Mouse (Mus musculus) hindbrain, embryonic 13.5 days (tissue): ENCODE measurements around the gene Mslnl. TPM values are rescaled to one million over a fixed set of nuclear protein-coding genes. Genes with fewer than 3 reads are reported as not detected.
"Not testable (repeated sequence)": the region's sequence is repeated elsewhere in the genome, so short reads cannot be mapped to it uniquely, and the experiment has no call there.

Experiments used
- ATAC-seq: fragments of 200-750 bp; cut with Nextera tagmentation; 2 replicates; pipeline ENCODE4 v1.8.0; 2017; ENCODE audit warnings: moderate TSS enrichment; ENCODE audit not compliant: low FRiP score
- H3K27ac ChIP-seq: fragments of 300-500 bp; sonication (generic); 2 replicates; pipeline ENCODE4 v1.5.1; 2015; ENCODE audit warnings: inconsistent platforms, mild to moderate bottlenecking, moderate library complexity
- H3K27me3 ChIP-seq: fragments of 300-500 bp; sonication (generic); 2 replicates; pipeline ENCODE4 v1.6.1; 2015; ENCODE audit warnings: mild to moderate bottlenecking, inconsistent platforms
- H3K36me3 ChIP-seq: fragments of 300-500 bp; sonication (generic); 2 replicates; pipeline ENCODE4 v1.6.1; 2015; ENCODE audit warnings: mild to moderate bottlenecking, inconsistent platforms
- H3K4me1 ChIP-seq: fragments of 300-500 bp; sonication (generic); replicated peaks from 2 replicates; pipeline ENCODE4 v1.6.1; 2015; ENCODE audit warnings: inconsistent platforms
- H3K4me2 ChIP-seq: fragments of 300-500 bp; sonication (generic); 2 replicates; pipeline ENCODE4 v1.6.1; 2015; ENCODE audit warnings: inconsistent platforms, mild to moderate bottlenecking, moderate library complexity
- H3K4me3 ChIP-seq: fragments of 300-500 bp; sonication (generic); 2 replicates; pipeline ENCODE4 v1.5.1; 2015; ENCODE audit warnings: mild to moderate bottlenecking, inconsistent platforms
- H3K9ac ChIP-seq: fragments of 300-500 bp; sonication (generic); 2 replicates; pipeline ENCODE4 v1.6.1; 2015; ENCODE audit warnings: mild to moderate bottlenecking, inconsistent platforms
- H3K9me3 ChIP-seq: fragments of 300-500 bp; sonication (generic); 2 replicates; pipeline ENCODE4 v1.6.1; 2016; ENCODE audit warnings: inconsistent platforms
- WGBS: fragments of 180-500 bp; shearing (Covaris S2); methylation state at CpG from one replicate; pipeline ENCODE4 v1.1.7; 2015; 5-methylcytosine and 5-hydroxymethylcytosine counted together
- polyA plus RNA-seq: library from polyadenylated mRNA; unstranded; fragments of >200 nt; fragmentation: Nextera tagmentation; extraction: Ambion mirVana; gene quantifications from 2 replicates; pipeline ENCODE4 v1.2.1, GENCODE M21; 2015

Gene Mslnl
- polyA plus RNA-seq, 1 experiment from 2014 or later = not detected

- Histone ChIP-seq H3K36me3 (peaks cover 11% of the 10 kb centered on the region; the same call in 1 of the 2 replicates), H3K4me2 (no peak overlapping the region), H3K27ac (no peak overlapping the region), H3K4me1 (peaks cover 20% of the 10 kb centered on the region), H3K9me3 (no peaks in the 10 kb centered on the region), H3K9ac (0 out of 2 replicates have a peak overlapping the region, but pooled peaks have one; percentile 19), H3K27me3 (peaks cover 18% of the 10 kb centered on the region), H3K4me3 (no peak overlapping the region)
- no peak for ATAC-seq
- WGBS = 96% methylated on average over 5 of the region's 5 CpGs
Observed at GRCm38 (mm10) chr17:25721476-25721875, 14.4 kb upstream of the Mslnl start.

- no peak overlapping the region for H3K27ac ChIP-seq
- H3K4me3 ChIP-seq = no peak overlapping the region
- H3K27me3 ChIP-seq = no peaks in the 10 kb centered on the region
- H3K9me3 ChIP-seq = no peaks in the 10 kb centered on the region
- peaks cover 11% of the 10 kb centered on the region; the same call in 1 of the 2 replicates for H3K36me3 ChIP-seq
- WGBS = 95% methylated on average over 19 of the region's 19 CpGs
- ATAC-seq = no peak
- H3K4me2 ChIP-seq = no peak overlapping the region
- H3K4me1 ChIP-seq = peaks cover 19% of the 10 kb centered on the region
- H3K9ac ChIP-seq = no peak overlapping the region
Observed at GRCm38 (mm10) chr17:25723470-25723869, 12.4 kb upstream of the Mslnl start.

- ATAC-seq = no peak
- no peak overlapping the region for H3K4me3 ChIP-seq
- no peak overlapping the region for H3K4me2 ChIP-seq
- WGBS = 76% methylated on average over 7 of the region's 7 CpGs
- peaks cover 24% of the 10 kb centered on the region for H3K4me1 ChIP-seq
- no peak overlapping the region for H3K9ac ChIP-seq
- no peaks in the 10 kb centered on the region for H3K9me3 ChIP-seq
- H3K27ac ChIP-seq = no peak overlapping the region
- H3K27me3 ChIP-seq = no peaks in the 10 kb centered on the region
- H3K36me3 ChIP-seq = peaks cover 12% of the 10 kb centered on the region; the same call in 1 of the 2 replicates
Observed at GRCm38 (mm10) chr17:25723919-25724318, 11.9 kb upstream of the Mslnl start.

- Histone ChIP-seq H3K9ac (no peak overlapping the region), H3K27ac (no peak overlapping the region), H3K36me3 (peaks cover 18% of the 10 kb centered on the region), H3K9me3 (no peaks in the 10 kb centered on the region), H3K27me3 (no peaks in the 10 kb centered on the region), H3K4me3 (no peak overlapping the region), H3K4me2 (no peak overlapping the region), H3K4me1 (peaks cover 26% of the 10 kb centered on the region)
- 76% methylated on average over 6 of the region's 6 CpGs for WGBS
- ATAC-seq = no peak
Observed at GRCm38 (mm10) chr17:25725264-25725663, 10.6 kb upstream of the Mslnl start.

DNA sequence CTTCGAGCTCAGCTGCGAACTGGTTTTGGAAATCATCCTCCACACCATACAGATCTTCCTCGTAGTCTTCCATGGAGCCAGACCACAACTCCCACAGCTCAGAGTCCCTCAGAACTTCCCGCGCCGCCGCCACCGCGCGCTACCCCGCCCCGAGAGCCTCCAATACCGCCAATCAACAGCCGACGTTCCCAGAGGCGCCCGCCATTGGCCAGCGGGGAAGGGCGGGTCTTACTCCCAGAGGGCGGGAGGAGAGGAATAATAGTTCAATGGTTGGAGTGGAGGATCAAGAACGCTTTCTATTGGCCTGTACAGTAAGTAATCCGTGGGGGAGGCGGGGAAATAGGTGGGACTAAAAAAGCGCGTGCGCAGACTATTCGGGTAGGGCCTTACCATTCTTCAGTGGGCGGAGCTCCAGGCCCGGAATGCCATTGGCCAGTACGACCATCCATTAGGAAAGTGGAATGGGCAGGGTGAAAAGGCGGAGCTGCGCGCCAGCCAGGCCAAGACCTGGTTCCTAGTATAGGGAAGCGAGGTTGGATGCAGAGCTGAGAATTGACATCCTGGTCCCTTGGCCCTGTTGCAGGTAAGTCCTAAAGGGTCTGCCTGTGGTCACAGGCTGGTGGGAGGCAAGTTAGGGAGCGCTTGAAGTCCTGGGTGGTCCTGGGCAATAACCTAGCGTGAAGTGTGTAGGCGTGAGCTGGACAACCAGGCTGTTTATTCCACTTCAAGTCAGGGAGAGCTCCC is 8.4 kb upstream of the Mslnl start, which contains the start of the genes Chtf18 and Rpusd1:
Chtf18 (minus strand) TSS at position 155 of the 744 bp plus-strand sequence.
Rpusd1 (plus strand) TSS at position 406 of the 744 bp plus-strand sequence.
- Histone ChIP-seq H3K27ac (peak within 1 kb of the TSS; percentile 52; the same call in 1 of the 2 replicates), H3K4me1 (peaks cover 26% of the 10 kb centered on the region), H3K4me2 (peak within 1 kb of the TSS; percentile 90), H3K4me3 (peak within 1 kb of the TSS; percentile 66), H3K36me3 (peaks cover 28% of the 10 kb centered on the region), H3K9me3 (no peaks in the 10 kb centered on the region), H3K27me3 (no peaks in the 10 kb centered on the region), H3K9ac (peak within 1 kb of the TSS; percentile 87)
- ATAC-seq = peak; percentile 99
- WGBS = under 1% methylated on average over 37 of the region's 37 CpGs

DNA sequence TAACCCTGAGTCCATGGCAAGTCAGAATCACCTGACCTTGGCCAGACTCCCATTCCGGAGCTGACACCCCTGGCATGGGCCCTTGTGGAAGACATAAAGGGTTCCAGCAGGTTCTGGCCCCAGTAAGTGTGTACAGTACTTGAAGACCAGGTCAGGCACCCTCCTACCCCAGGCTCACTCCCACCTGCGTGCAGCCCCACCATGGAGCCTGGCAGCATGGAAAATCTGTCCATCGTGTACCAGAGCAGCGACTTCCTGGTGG is 7.9 kb upstream of the Mslnl start:
- Histone ChIP-seq H3K4me1 (peaks cover 26% of the 10 kb centered on the region), H3K4me2 (peak overlapping the region; percentile 90), H3K36me3 (peaks cover 28% of the 10 kb centered on the region), H3K27me3 (no peaks in the 10 kb centered on the region), H3K9ac (peak overlapping the region; percentile 87), H3K4me3 (peak overlapping the region; percentile 66), H3K27ac (peak overlapping the region; percentile 52; the same call in 1 of the 2 replicates), H3K9me3 (no peaks in the 10 kb centered on the region)
- ATAC-seq = no peak; the same call in 1 of the 2 replicates
- 25% methylated on average over 4 of the region's 4 CpGs for WGBS

DNA sequence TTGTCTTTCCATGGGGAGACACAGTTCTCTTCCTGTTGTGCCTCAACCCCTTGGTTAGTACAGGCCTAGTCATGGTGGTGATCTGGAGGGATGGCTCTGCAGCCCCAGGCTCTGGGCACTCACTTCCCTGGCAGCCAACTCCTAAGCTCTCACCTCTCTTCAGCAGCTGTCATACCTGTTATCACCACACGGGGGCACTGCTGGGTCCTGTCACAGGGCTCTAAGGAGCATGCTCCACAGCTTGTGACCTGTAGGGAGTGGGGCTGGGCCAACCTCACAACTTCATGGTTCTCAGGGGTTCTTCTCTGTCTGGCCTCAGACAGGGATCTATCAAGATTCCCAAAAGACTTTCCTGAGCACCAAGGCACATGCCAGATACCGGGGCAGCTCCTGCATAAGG is 3.8 kb upstream of the Mslnl start:
- peaks cover 23% of the 10 kb centered on the region for H3K36me3 ChIP-seq
- no peak overlapping the region for H3K4me3 ChIP-seq
- no peak overlapping the region for H3K9ac ChIP-seq
- no peak overlapping the region for H3K4me2 ChIP-seq
- no peak overlapping the region for H3K27ac ChIP-seq
- ATAC-seq = no peak
- no peaks in the 10 kb centered on the region for H3K27me3 ChIP-seq
- H3K4me1 ChIP-seq = peaks cover 15% of the 10 kb centered on the region
- WGBS = 15% methylated on average over 2 of the region's 2 CpGs
- no peaks in the 10 kb centered on the region for H3K9me3 ChIP-seq

DNA sequence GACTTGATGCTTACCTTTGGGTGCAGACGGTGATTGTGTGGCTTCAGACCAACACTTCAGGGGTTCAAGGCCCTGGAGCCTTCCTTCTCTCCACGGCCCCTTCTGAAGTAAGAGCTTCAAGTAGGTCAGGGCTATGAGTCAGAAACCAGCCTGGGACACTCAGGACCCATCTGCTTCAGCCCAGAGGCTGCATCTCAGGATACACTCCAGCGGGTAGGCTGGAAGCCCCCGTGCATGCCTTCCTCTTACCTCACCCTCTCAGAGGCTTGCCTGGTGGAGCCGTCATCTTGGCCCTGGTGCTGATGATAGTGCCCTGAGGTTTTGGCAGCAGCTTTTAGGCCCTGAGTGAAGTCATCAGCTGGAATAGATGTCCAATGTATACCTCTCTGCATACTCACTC is 596 bp upstream of the Mslnl start:
- Histone ChIP-seq H3K9me3 (no peaks in the 10 kb centered on the region), H3K4me1 (no peaks in the 10 kb centered on the region), H3K36me3 (peaks cover 13% of the 10 kb centered on the region), H3K4me2 (no peak overlapping the region), H3K27ac (no peak overlapping the region), H3K9ac (peak overlapping the region; percentile 2; the same call in 1 of the 2 replicates), H3K27me3 (peaks cover 5% of the 10 kb centered on the region; the same call in 1 of the 2 replicates), H3K4me3 (no peak overlapping the region)
- no peak for ATAC-seq
- 88% methylated on average over 5 of the region's 5 CpGs for WGBS

DNA sequence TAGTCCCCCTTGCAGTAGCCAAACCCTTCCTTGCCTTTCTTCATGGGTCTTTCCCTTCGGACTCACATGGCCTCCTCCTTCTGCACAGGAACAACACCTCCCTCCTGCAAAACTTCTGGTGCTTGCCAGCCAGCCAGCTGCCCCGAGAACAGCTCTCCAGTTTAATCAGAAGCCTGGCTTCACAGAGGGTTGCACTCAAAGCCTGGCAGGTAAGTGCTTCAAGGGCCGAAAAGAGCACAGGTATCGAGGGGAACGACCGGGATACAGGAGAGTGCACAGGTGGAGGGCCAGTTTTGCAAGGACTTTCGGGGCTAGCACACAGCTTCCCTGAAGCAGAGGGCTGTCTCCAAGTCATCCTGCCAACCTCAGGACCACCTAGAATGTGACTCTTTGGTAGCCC is 3.0 kb downstream of the Mslnl start:
- Histone ChIP-seq H3K4me1 (no peaks in the 10 kb centered on the region), H3K9me3 (no peaks in the 10 kb centered on the region), H3K9ac (no peak overlapping the region), H3K27me3 (peaks cover 5% of the 10 kb centered on the region; the same call in 1 of the 2 replicates), H3K4me3 (no peak overlapping the region), H3K36me3 (no peaks in the 10 kb centered on the region), H3K4me2 (no peak overlapping the region), H3K27ac (no peak overlapping the region)
- ATAC-seq = no peak
- WGBS = 85% methylated on average over 7 of the region's 7 CpGs

- not testable (repeated sequence) for H3K4me3 ChIP-seq, H3K4me1 ChIP-seq, H3K9ac ChIP-seq, H3K9me3 ChIP-seq, H3K36me3 ChIP-seq, ATAC-seq, H3K27ac ChIP-seq, H3K4me2 ChIP-seq
- H3K27me3 ChIP-seq = peaks cover 10% of the 10 kb centered on the region; the same call in 1 of the 2 replicates
- 79% methylated on average over 12 of the region's 12 CpGs for WGBS
Observed at GRCm38 (mm10) chr17:25741471-25741870, 5.6 kb downstream of the Mslnl start.

DNA sequence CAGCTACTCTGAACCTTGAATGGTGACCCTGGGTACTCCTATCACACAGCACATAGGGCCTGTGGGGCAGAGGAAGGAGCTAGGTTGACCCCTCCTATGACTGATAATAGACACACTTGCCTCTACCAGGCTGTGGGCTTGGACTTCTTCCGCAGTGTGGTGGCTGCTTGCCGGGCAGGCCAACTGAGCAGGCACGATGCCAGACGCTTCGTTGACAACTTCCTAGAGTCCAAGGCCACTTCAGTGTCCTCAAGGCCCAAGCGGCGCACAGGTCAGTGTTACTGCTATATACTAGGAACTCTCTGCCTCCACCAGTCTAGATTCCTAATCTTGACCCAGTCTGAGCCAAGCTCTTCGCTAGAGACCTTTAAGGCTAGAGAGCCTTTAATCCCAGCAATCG is 8.0 kb downstream of the Mslnl start:
- H3K9me3 ChIP-seq = no peaks in the 10 kb centered on the region
- no peak for ATAC-seq

DNA sequence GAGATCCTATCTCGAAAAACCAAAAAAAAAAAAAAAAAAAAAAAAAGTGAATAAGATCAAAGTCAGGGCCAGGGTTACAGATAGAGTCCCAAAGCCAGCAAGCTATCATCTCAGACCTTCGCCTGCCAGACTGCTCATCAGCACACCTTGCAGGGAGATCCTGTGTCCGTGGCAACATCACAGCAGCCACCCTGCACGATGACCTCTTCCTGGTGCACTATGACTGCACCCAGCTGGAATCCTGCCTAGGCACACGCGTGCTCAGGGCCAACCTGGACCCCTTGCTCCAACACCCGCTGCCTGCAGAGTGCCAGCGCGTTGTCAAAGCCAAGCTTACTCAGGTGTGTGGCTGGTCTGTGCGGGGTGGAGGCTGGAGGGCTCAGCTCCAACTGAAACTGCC is 8.5 kb downstream of the Mslnl start:
- no peaks in the 10 kb centered on the region for H3K4me1 ChIP-seq
- no peaks in the 10 kb centered on the region for H3K9me3 ChIP-seq
- no peak overlapping the region for H3K4me2 ChIP-seq
- H3K4me3 ChIP-seq = no peak overlapping the region
- no peak overlapping the region for H3K9ac ChIP-seq
- H3K27me3 ChIP-seq = peaks cover 7% of the 10 kb centered on the region; the same call in 1 of the 2 replicates
- no peaks in the 10 kb centered on the region for H3K36me3 ChIP-seq
- H3K27ac ChIP-seq = no peak overlapping the region
- 82% methylated on average over 10 of the region's 10 CpGs for WGBS
- no peak for ATAC-seq

More for the DNA sequence above, 8.0 kb downstream of the Mslnl start:
- Histone ChIP-seq H3K36me3 (no peaks in the 10 kb centered on the region), H3K4me3 (no peak overlapping the region), H3K4me1 (no peaks in the 10 kb centered on the region), H3K9ac (no peak overlapping the region), H3K4me2 (no peak overlapping the region), H3K27ac (no peak overlapping the region), H3K27me3 (peaks cover 7% of the 10 kb centered on the region; the same call in 1 of the 2 replicates)
- 95% methylated on average over 9 of the region's 9 CpGs for WGBS

- WGBS = 95% methylated on average over 4 of the region's 4 CpGs
- Histone ChIP-seq H3K9me3 (no peaks in the 10 kb centered on the region), H3K4me2 (no peak overlapping the region), H3K27me3 (0 out of 2 replicates have a peak, but pooled peaks cover 8% of the 10 kb centered on the region), H3K4me1 (peaks cover 7% of the 10 kb centered on the region), H3K27ac (no peak overlapping the region), H3K9ac (no peak overlapping the region), H3K4me3 (no peak overlapping the region), H3K36me3 (no peaks in the 10 kb centered on the region)
- ATAC-seq = no peak
Observed at GRCm38 (mm10) chr17:25748238-25748637, 12.4 kb downstream of the Mslnl start.
